Mouse (Mus musculus): ENCODE data around the gene Lacc1. TPM values are rescaled to one million over a fixed set of nuclear protein-coding genes. Genes with fewer than 3 reads are reported as not detected.

The Lacc1 gene
- polyA plus RNA-seq, 1 experiment from 2014 or later = 6.4 TPM

DNA sequence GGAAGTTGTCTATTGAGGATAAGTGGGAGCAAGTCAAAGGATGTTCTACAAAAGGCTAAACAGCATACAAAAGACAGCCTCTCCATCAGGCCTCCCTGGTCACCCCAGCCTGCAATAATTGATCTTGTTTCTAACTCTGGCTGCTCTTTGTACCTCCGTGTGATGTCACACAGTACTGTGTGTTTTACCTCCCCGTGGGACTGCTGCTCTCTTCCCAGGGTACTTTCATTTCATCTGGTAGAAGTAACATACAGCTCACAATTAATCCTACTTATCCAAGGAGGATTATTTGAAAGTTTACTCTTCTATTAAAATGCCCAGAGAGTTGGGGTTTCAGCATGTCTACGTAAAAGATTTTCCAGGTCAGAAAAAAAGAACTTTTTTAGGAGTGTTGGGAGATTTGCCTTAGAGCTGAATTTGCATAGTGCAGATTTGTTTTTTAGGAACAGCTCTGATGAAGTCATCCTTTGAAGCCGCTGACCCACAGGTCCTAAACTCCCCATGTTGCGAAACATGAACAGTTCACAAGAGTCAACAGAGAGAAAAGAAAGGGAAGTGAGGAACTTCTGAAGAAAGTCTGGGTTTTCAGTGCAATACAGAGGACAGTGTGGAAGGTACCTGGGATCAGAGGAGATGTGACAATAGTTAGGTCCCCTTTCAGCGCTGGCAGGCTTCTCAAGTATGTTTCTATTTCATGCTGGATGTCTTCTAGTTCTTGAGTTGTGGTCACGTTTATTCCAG lies 2.4 kb downstream of the Lacc1 start:
- no peak for ATAC-seq (ENCODE audit: insufficient number of reproducible peaks, insufficient read depth, low FRiP score, low read depth)
- Histone ChIP-seq H3K4me3 (ENCODE audit: control insufficient read depth in 1 of 2, insufficient read depth in 1 of 2, low read depth in 1 of 2, low read length in 2 of 2) (no peak overlapping the region), H3K27ac (replicated peaks in 1 of 2; ENCODE audit: control insufficient read depth in 1 of 2, insufficient read depth in 1 of 2, low read depth in 2 of 2, low read length in 2 of 2) (no peak overlapping the region), H3K9me3 (ENCODE audit: control insufficient read depth, low read length) (no peaks in the 10 kb centered on the region), H3K4me2 (ENCODE audit: low read length) (no peak overlapping the region), H3K36me3 (ENCODE audit: control insufficient read depth, insufficient read depth, low read length) (no peaks in the 10 kb centered on the region), H3K4me1 (ENCODE audit: control insufficient read depth in 2 of 2, insufficient read depth in 2 of 2, low read length in 2 of 2) (peaks cover 10 to 21% of the 10 kb centered on the region in 2 experiments), H3K27me3 (ENCODE audit: control insufficient read depth, insufficient read depth, low read length) (0 out of 2 replicates have a peak, but pooled peaks cover 3% of the 10 kb centered on the region), H3K9ac (ENCODE audit: low read length) (no peak overlapping the region)
- 70% methylated on average over 7 of the region's 7 CpGs for WGBS

DNA sequence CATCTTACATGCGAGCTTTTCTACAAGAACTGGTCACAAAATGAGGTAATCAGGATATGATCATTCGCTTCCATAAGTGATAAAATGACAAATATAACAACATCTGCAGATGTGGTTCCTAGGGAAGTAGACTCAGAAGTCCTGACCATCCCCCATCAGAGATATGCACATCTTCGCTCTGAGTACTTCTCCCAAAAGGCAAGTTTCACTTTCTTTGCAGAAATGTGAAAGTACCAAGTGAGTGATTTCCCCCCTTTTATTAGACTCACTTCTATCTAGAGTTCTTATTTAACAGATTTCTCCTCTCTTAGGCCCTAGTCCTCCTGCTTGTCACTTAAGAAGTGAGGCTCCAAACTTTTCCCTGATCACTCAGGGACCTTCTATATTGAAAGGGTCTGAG lies 3.3 kb downstream of the Lacc1 start:
- no peak overlapping the region for H3K9ac ChIP-seq (ENCODE audit: low read length)
- no peak overlapping the region for H3K4me2 ChIP-seq (ENCODE audit: low read length)
- 0 out of 2 replicates have a peak, but pooled peaks cover 3% of the 10 kb centered on the region for H3K27me3 ChIP-seq (ENCODE audit: control insufficient read depth, insufficient read depth, low read length)
- ATAC-seq (ENCODE audit: insufficient number of reproducible peaks, insufficient read depth, low FRiP score, low read depth) = no peak
- H3K9me3 ChIP-seq (ENCODE audit: control insufficient read depth, low read length) = no peaks in the 10 kb centered on the region
- no peak overlapping the region for H3K27ac ChIP-seq (replicated peaks in 1 of 2; ENCODE audit: control insufficient read depth in 1 of 2, insufficient read depth in 1 of 2, low read depth in 2 of 2, low read length in 2 of 2)
- no peaks in the 10 kb centered on the region for H3K36me3 ChIP-seq (ENCODE audit: control insufficient read depth, insufficient read depth, low read length)
- peaks cover 10 to 21% of the 10 kb centered on the region in 2 experiments for H3K4me1 ChIP-seq (ENCODE audit: control insufficient read depth in 2 of 2, insufficient read depth in 2 of 2, low read length in 2 of 2)
- 85% methylated on average over 3 of the region's 3 CpGs for WGBS
- no peak overlapping the region for H3K4me3 ChIP-seq (ENCODE audit: control insufficient read depth in 1 of 2, insufficient read depth in 1 of 2, low read depth in 1 of 2, low read length in 2 of 2)

DNA sequence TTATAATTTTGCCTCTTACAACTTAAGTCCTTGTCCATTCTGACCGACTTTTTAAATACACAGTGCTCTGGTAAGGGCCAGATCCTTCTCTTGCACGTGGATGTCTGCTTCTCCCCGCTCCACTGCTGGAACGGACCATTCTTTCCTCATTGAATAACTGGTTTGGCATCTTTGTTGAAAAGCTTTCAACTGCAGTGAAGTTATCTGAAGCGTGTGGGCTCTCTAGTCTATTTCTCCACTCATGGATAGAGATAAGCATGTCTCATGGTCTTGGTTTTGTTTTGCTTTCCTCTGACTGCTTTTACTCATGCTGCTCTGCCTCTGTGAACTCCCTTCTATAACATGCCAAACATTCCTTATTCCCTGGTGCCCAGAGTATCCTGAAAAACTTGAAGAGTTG lies 4.3 kb downstream of the Lacc1 start:
- Histone ChIP-seq H3K27me3 (ENCODE audit: control insufficient read depth, insufficient read depth, low read length) (0 out of 2 replicates have a peak, but pooled peaks cover 3% of the 10 kb centered on the region), H3K36me3 (ENCODE audit: control insufficient read depth, insufficient read depth, low read length) (no peaks in the 10 kb centered on the region), H3K9me3 (ENCODE audit: control insufficient read depth, low read length) (no peaks in the 10 kb centered on the region), H3K9ac (ENCODE audit: low read length) (no peak overlapping the region), H3K4me2 (ENCODE audit: low read length) (peak overlapping the region; percentile 31), H3K4me1 (ENCODE audit: control insufficient read depth in 2 of 2, insufficient read depth in 2 of 2, low read length in 2 of 2) (peaks cover 10 to 21% of the 10 kb centered on the region in 2 experiments), H3K27ac (replicated peaks in 1 of 2; ENCODE audit: control insufficient read depth in 1 of 2, insufficient read depth in 1 of 2, low read depth in 2 of 2, low read length in 2 of 2) (peak overlapping the region in 1 of 2 experiments; percentile 60; a peak in 2 of 4 replicates), H3K4me3 (ENCODE audit: control insufficient read depth in 1 of 2, insufficient read depth in 1 of 2, low read depth in 1 of 2, low read length in 2 of 2) (no peak overlapping the region)
- ATAC-seq (ENCODE audit: insufficient number of reproducible peaks, insufficient read depth, low FRiP score, low read depth) = peak; percentile 65
- WGBS = 8% methylated on average over 5 of the region's 5 CpGs

- H3K27ac ChIP-seq (replicated peaks in 1 of 2; ENCODE audit: control insufficient read depth in 1 of 2, insufficient read depth in 1 of 2, low read depth in 2 of 2, low read length in 2 of 2) = no peak overlapping the region
- WGBS = 86% methylated on average over 5 of the region's 5 CpGs
Observed at GRCm38 (mm10) chr14:77030808-77031207, 5.9 kb downstream of the Lacc1 start.

DNA sequence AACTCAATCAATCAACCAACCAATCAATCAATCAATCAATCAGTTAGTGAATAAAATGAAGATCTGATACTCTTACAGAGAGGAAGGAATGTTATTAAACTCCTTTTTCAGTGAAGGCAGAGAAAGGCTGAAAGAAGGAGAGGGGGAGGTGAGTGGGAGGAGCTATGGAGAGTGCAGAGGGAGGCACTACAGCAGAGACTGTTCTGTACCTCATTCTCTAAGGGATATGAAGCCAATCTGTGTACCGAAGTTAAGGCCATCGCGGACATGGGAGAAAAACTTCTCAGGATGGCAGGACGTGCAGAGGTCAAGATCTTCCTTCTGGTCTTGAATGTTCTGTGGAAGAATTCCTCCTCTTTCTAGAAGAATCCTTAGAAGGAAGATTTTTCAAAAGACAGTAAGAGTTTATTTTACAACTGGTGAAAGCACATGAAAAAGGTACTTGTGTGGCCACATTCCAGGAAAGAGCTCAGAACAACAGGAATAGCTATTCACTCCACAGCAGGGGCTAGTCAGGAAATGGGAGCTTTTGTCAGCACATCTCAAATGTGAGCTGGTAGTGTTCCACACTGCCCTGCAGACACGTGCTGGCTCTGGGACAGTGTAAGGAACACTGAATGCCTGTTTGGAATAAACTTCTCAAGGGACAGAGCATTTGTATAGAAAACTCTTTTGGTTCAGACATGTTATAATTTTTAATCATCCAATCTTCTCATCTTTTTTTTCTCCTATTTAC lies 7.2 kb downstream of the Lacc1 start:
- Histone ChIP-seq H3K36me3 (ENCODE audit: control insufficient read depth, insufficient read depth, low read length) (no peaks in the 10 kb centered on the region), H3K9me3 (ENCODE audit: control insufficient read depth, low read length) (0 out of 2 replicates have a peak, but pooled peaks cover 2% of the 10 kb centered on the region), H3K4me1 (ENCODE audit: control insufficient read depth in 2 of 2, insufficient read depth in 2 of 2, low read length in 2 of 2) (peaks cover 10 to 21% of the 10 kb centered on the region in 2 experiments), H3K4me2 (ENCODE audit: low read length) (no peak overlapping the region), H3K9ac (ENCODE audit: low read length) (no peak overlapping the region), H3K27ac (replicated peaks in 1 of 2; ENCODE audit: control insufficient read depth in 1 of 2, insufficient read depth in 1 of 2, low read depth in 2 of 2, low read length in 2 of 2) (no peak overlapping the region), H3K27me3 (ENCODE audit: control insufficient read depth, insufficient read depth, low read length) (0 out of 2 replicates have a peak, but pooled peaks cover 3% of the 10 kb centered on the region), H3K4me3 (ENCODE audit: control insufficient read depth in 1 of 2, insufficient read depth in 1 of 2, low read depth in 1 of 2, low read length in 2 of 2) (no peak overlapping the region)
- WGBS = 45% methylated on average over 5 of the region's 5 CpGs
- ATAC-seq (ENCODE audit: insufficient number of reproducible peaks, insufficient read depth, low FRiP score, low read depth) = no peak

More at GRCm38 (mm10) chr14:77030808-77031207, 5.9 kb downstream of the Lacc1 start:
- peaks cover 10 to 21% of the 10 kb centered on the region in 2 experiments for H3K4me1 ChIP-seq (ENCODE audit: control insufficient read depth in 2 of 2, insufficient read depth in 2 of 2, low read length in 2 of 2)
- 0 out of 2 replicates have a peak, but pooled peaks cover 3% of the 10 kb centered on the region for H3K27me3 ChIP-seq (ENCODE audit: control insufficient read depth, insufficient read depth, low read length)
- no peak overlapping the region for H3K9ac ChIP-seq (ENCODE audit: low read length)
- no peak overlapping the region for H3K4me2 ChIP-seq (ENCODE audit: low read length)
- H3K9me3 ChIP-seq (ENCODE audit: control insufficient read depth, low read length) = 0 out of 2 replicates have a peak, but pooled peaks cover 2% of the 10 kb centered on the region
- no peaks in the 10 kb centered on the region for H3K36me3 ChIP-seq (ENCODE audit: control insufficient read depth, insufficient read depth, low read length)
- no peak for ATAC-seq (ENCODE audit: insufficient number of reproducible peaks, insufficient read depth, low FRiP score, low read depth)
- no peak overlapping the region for H3K4me3 ChIP-seq (ENCODE audit: control insufficient read depth in 1 of 2, insufficient read depth in 1 of 2, low read depth in 1 of 2, low read length in 2 of 2)

DNA sequence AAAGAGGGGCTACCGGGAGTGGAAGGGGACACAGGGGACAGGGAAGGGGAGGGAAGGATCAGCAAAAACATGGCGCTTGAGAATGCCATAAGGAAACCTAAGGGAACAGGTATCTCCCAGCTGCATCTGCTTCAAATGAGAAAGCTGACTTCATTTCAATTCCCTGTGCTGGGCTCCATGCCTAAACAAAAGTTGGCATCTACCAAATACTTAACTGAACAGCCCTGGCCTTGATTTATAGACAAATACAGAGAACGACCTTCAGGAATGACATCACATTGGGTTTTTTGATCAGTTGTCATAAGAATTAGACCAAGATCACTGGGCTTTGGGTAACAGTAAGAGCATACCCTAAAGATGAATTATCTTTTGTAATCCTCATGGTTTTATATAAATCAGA lies 12.2 kb downstream of the Lacc1 start:
- Histone ChIP-seq H3K4me2 (ENCODE audit: low read length) (no peak overlapping the region), H3K9ac (ENCODE audit: low read length) (no peak overlapping the region), H3K36me3 (ENCODE audit: control insufficient read depth, insufficient read depth, low read length) (no peaks in the 10 kb centered on the region), H3K27ac (replicated peaks in 1 of 2; ENCODE audit: control insufficient read depth in 1 of 2, insufficient read depth in 1 of 2, low read depth in 2 of 2, low read length in 2 of 2) (no peak overlapping the region), H3K4me3 (ENCODE audit: control insufficient read depth in 1 of 2, insufficient read depth in 1 of 2, low read depth in 1 of 2, low read length in 2 of 2) (no peak overlapping the region), H3K27me3 (ENCODE audit: control insufficient read depth, insufficient read depth, low read length) (no peaks in the 10 kb centered on the region), H3K4me1 (ENCODE audit: control insufficient read depth in 2 of 2, insufficient read depth in 2 of 2, low read length in 2 of 2) (0 out of 4 replicates have a peak, but pooled peaks cover 0 to under 1% of the 10 kb centered on the region in 2 experiments), H3K9me3 (ENCODE audit: control insufficient read depth, low read length) (0 out of 2 replicates have a peak, but pooled peaks cover 2% of the 10 kb centered on the region)
- no peak for ATAC-seq (ENCODE audit: insufficient number of reproducible peaks, insufficient read depth, low FRiP score, low read depth)
- WGBS = 85% methylated on average over 3 of the region's 3 CpGs

GRCm38 (mm10) chr14:77017211-77017610 lies 19.5 kb downstream of the Lacc1 start:
- Histone ChIP-seq H3K27me3 (ENCODE audit: control insufficient read depth, insufficient read depth, low read length) (no peaks in the 10 kb centered on the region), H3K4me3 (ENCODE audit: control insufficient read depth in 1 of 2, insufficient read depth in 1 of 2, low read depth in 1 of 2, low read length in 2 of 2) (no peak overlapping the region), H3K9me3 (ENCODE audit: control insufficient read depth, low read length) (no peaks in the 10 kb centered on the region), H3K27ac (replicated peaks in 1 of 2; ENCODE audit: control insufficient read depth in 1 of 2, insufficient read depth in 1 of 2, low read depth in 2 of 2, low read length in 2 of 2) (no peak overlapping the region), H3K4me2 (ENCODE audit: low read length) (peak overlapping the region; percentile 41), H3K4me1 (ENCODE audit: control insufficient read depth in 2 of 2, insufficient read depth in 2 of 2, low read length in 2 of 2) (peaks cover 0 to 6% of the 10 kb centered on the region in 2 experiments; a peak in 1 of 4 replicates), H3K9ac (ENCODE audit: low read length) (no peak overlapping the region), H3K36me3 (ENCODE audit: control insufficient read depth, insufficient read depth, low read length) (no peaks in the 10 kb centered on the region)
- ATAC-seq (ENCODE audit: insufficient number of reproducible peaks, insufficient read depth, low FRiP score, low read depth) = no peak
- 48% methylated on average over 6 of the region's 6 CpGs for WGBS
